27 mouse cellular contexts compared by ENCODE assay signal in genomic region chr2:163051691-163052090, GRCm38 (mm10). TPM values are rescaled to one million over a fixed set of nuclear protein-coding genes. Genes with fewer than 3 reads are reported as not detected.
DNase-seq lines count a peak whose midpoint lies in the region; ATAC-seq and TF ChIP-seq lines count a peak whose summit lies in the region.
"Had no signal": no experiment of that assay in that cellular context is flagged by ENCODE, and none has a peak within 500 bp of the region (broad histone marks: within the 10 kb centered on the region; RNA-seq: fewer than 3 reads in every experiment).

No protein-coding gene starts in this region.

- no peak overlapping the region for H3K4me2 ChIP-seq in lung, postnatal 0 days (replicated peaks; ENCODE audit: low read depth, low read length)
- H3K4me2 ChIP-seq: forebrain, embryonic 13.5 days; heart, embryonic 11.5 days; heart, embryonic 15.5 days; hindbrain, embryonic 14.5 days had no signal

- H3K4me1 ChIP-seq in lung, postnatal 0 days (ENCODE audit: insufficient read depth, low read depth, low read length) = peaks cover 13% of the 10 kb centered on the region
- H3K4me1 ChIP-seq in E14TG2a.4 (replicated peaks; ENCODE audit: low read depth, low read length) = peaks cover 62% of the 10 kb centered on the region

- no peak for TF ChIP-seq CTCF in lung, postnatal 0 days (IDR thresholded peaks at IDR 0.05)
- no peak for TF ChIP-seq CTCF in E14TG2a.4 (conservative IDR thresholded peaks at IDR 0.05; ENCODE audit: low read length)

- H3K27ac ChIP-seq in lung, postnatal 0 days (ENCODE audit: low read length) = no peak overlapping the region
- H3K27ac ChIP-seq: embryonic facial prominence, embryonic 10.5 days; forebrain, embryonic 13.5 days; heart, embryonic 15.5 days; hindbrain, embryonic 10.5 days; hindbrain, embryonic 14.5 days had no signal

- no peak for TF ChIP-seq EP300 in lung, postnatal 0 days (IDR thresholded peaks at IDR 0.05)

- H3K4me3 ChIP-seq in lung, postnatal 0 days (ENCODE audit: low read depth, low read length) = no peak overlapping the region
- H3K4me3 ChIP-seq in E14TG2a.4 (replicated peaks; ENCODE audit: low read length) = peak overlapping the region; percentile 99
- H3K4me3 ChIP-seq: embryonic facial prominence, embryonic 10.5 days; forebrain, embryonic 13.5 days; heart, embryonic 15.5 days; hindbrain, embryonic 10.5 days had no signal

- H3K9ac ChIP-seq in lung, postnatal 0 days (replicated peaks; ENCODE audit: low read depth) = no peak overlapping the region
- H3K9ac ChIP-seq: forebrain, embryonic 13.5 days; forebrain, postnatal 0 days; heart, embryonic 15.5 days; hindbrain, embryonic 14.5 days had no signal

- 69% methylated on average over 1 of the region's 1 CpGs for WGBS in lung, postnatal 0 days
- WGBS in large intestine, adult 2 months = 37% methylated on average over 1 of the region's 1 CpGs

- DNase-seq in lung, adult 18-20 months = peak; percentile 24 to 40
- DNase-seq in lung, postnatal 0 days (ENCODE audit: low spot score) = no peak
- DNase-seq in ES-CJ7 (ENCODE audit: low read depth, low spot score) = peak; percentile 93
- peak; percentile 63 for DNase-seq in large intestine, adult 2 months (ENCODE audit: low read depth, low spot score)
- no peak for DNase-seq in spleen, adult 18-20 months
- DNase-seq in adipocyte (ENCODE audit: low spot score) = no peak
- DNase-seq: adrenal gland, adult 2 months; adrenal gland, postnatal 25 days; B cell, adult 2 months; cerebellum, adult 18-20 months; cerebellum, adult 9-11 months; cerebellum, postnatal 36 days; forebrain, postnatal 0 days; gastrocnemius, postnatal 25 days; heart, postnatal 14 days had no signal

- no peak for ATAC-seq in lung, postnatal 0 days
- ATAC-seq: activated CD4-positive, CD25-positive, alpha-beta regulatory T cell, adult 4 months; CD4-positive, CD25-positive, alpha-beta regulatory T cell, adult 4 months; forebrain, embryonic 13.5 days; forebrain, postnatal 0 days; intestine, embryonic 16.5 days had no signal

- H3K9me3 ChIP-seq in lung, postnatal 0 days (ENCODE audit: low read length) = no peaks in the 10 kb centered on the region
- no peaks in the 10 kb centered on the region for H3K9me3 ChIP-seq in E14TG2a.4 (ENCODE audit: low read length)
- H3K9me3 ChIP-seq: embryonic facial prominence, embryonic 10.5 days; forebrain, embryonic 13.5 days; G1E; heart, embryonic 15.5 days; hindbrain, embryonic 10.5 days had no signal

- H3K36me3 ChIP-seq in lung, postnatal 0 days (ENCODE audit: insufficient read depth, low read length) = no peaks in the 10 kb centered on the region; the same call in 1 of the 2 replicates
- peaks cover 38% of the 10 kb centered on the region for H3K36me3 ChIP-seq in E14TG2a.4 (ENCODE audit: insufficient read depth, low read length)

- no peaks in the 10 kb centered on the region for H3K27me3 ChIP-seq in lung, postnatal 0 days (replicated peaks; ENCODE audit: insufficient read depth, low read length)
- no peaks in the 10 kb centered on the region for H3K27me3 ChIP-seq in E14TG2a.4 (ENCODE audit: insufficient read depth, low read length)
- H3K27me3 ChIP-seq: forebrain, embryonic 13.5 days; heart, embryonic 15.5 days had no signal

RNA-seq across cellular contexts. Expression of gene Mybl2, which starts 2.8 kb away (rescaled TPM):
- polyA plus RNA-seq in lung, postnatal 0 days (2015; fragmentation: Nextera tagmentation; extraction: Ambion mirVana) = 1.5 and 1.8 TPM in 2 replicates
- 10.5 and 13.0 TPM in 2 replicates for polyA plus RNA-seq in large intestine, adult 2 months (2012; rRNA removed)

RNA-seq across cellular contexts. Expression of gene Ift52, which starts 34.5 kb away (rescaled TPM):
- polyA plus RNA-seq in lung, postnatal 0 days (2015; fragmentation: Nextera tagmentation; extraction: Ambion mirVana) = 32.0 and 38.2 TPM in 2 replicates
- 18.7 and 19.5 TPM in 2 replicates for polyA plus RNA-seq in large intestine, adult 2 months (2012; rRNA removed)

RNA-seq across cellular contexts. Expression of gene Gtsf1l, which starts 36.0 kb away (rescaled TPM):
- polyA plus RNA-seq in lung, postnatal 0 days (2015; fragmentation: Nextera tagmentation; extraction: Ambion mirVana) = 0.35 TPM in 2 replicates
- not detected in 2 replicates for polyA plus RNA-seq in large intestine, adult 2 months (2012; rRNA removed)
- polyA plus RNA-seq: activated CD4-positive, CD25-positive, alpha-beta regulatory T cell, adult 4 months; adrenal gland, adult 2 months; CD4-positive, CD25-positive, alpha-beta regulatory T cell, adult 4 months; embryonic facial prominence, embryonic 10.5 days; embryonic facial prominence, embryonic 14.5 days; forebrain, embryonic 13.5 days; G1E; heart, embryonic 11.5 days; heart, embryonic 15.5 days; hindbrain, embryonic 10.5 days; intestine, embryonic 16.5 days had no signal

Comparison
In these comparisons a context has a peak if more than half of its experiments do, and no peak if none do; other contexts are left out.
1. DNase-seq: peak in lung, adult 18-20 months (2 of 2), ES-CJ7 (single experiment) and large intestine, adult 2 months (single experiment); none in lung, postnatal 0 days (single experiment), spleen, adult 18-20 months (0 of 2) and adipocyte (single experiment).